Mouse (Mus musculus) CH12.LX (cell line): ENCODE data around the gene Lmbrd2. TPM values are rescaled to one million over a fixed set of nuclear protein-coding genes. Genes with fewer than 3 reads are reported as not detected.

Source experiments
- DNase-seq: peaks from one replicate; pipeline ENCODE4 v3.0.0-alpha.2; 2013; ENCODE audit errors: extremely low read depth
- H3K27ac ChIP-seq: 2 replicates; pipeline ENCODE4 v1.5.1; 2012; ENCODE audit warnings: low read depth, mild to moderate bottlenecking, control low read depth, moderate library complexity; ENCODE audit not compliant: insufficient read depth
- H3K27me3 ChIP-seq: replicated peaks from 2 replicates; pipeline ENCODE3; 2012; ENCODE audit warnings: inconsistent platforms
- H3K36me3 ChIP-seq, 2 experiments: replicated peaks in 1 of 2; 2 replicates each; pipeline versions ENCODE3 to v1.6.1; 2012; ENCODE audit warnings: inconsistent platforms in 1 of 2, low read length in 1 of 2, mild to moderate bottlenecking in 1 of 2, mixed read lengths in 1 of 2, moderate library complexity in 1 of 2; ENCODE audit not compliant: control insufficient read depth in 1 of 2, insufficient read depth in 1 of 2
- H3K4me1 ChIP-seq, 2 experiments: 2 replicates each; pipeline ENCODE4 v1.6.1; 2012; ENCODE audit warnings: inconsistent platforms in 1 of 2, moderate library complexity in 1 of 2; ENCODE audit not compliant: insufficient read depth in 2 of 2, control insufficient read depth in 1 of 2
- H3K4me2 ChIP-seq: 2 replicates; pipeline ENCODE4 v1.6.1; 2012; ENCODE audit warnings: low read depth, mild to moderate bottlenecking, control low read depth; ENCODE audit not compliant: poor library complexity, insufficient read depth, severe bottlenecking
- H3K4me3 ChIP-seq, 3 experiments: fragments of 150-350 bp in 1 of 3; sonication (generic) in 1 of 3; replicated peaks in 1 of 3; 2 replicates each; pipeline versions ENCODE3 to v1.5.1; 2011 to 2012; ENCODE audit warnings: low read depth in 2 of 3, low read length in 2 of 3, mild to moderate bottlenecking in 2 of 3, moderate library complexity in 2 of 3, control low read depth in 1 of 3, improper control_type of control experiment in 1 of 3, inconsistent platforms in 1 of 3, mixed read lengths in 1 of 3; ENCODE audit not compliant: poor library complexity in 1 of 3
- H3K79me2 ChIP-seq: replicated peaks from 2 replicates; pipeline ENCODE4 v1.6.1; 2012; ENCODE audit warnings: mild to moderate bottlenecking, moderate library complexity; ENCODE audit not compliant: control insufficient read depth, poor library complexity, insufficient read depth, severe bottlenecking; ENCODE audit errors: extremely low read depth
- H3K9ac ChIP-seq: 2 replicates; pipeline ENCODE4 v1.6.1; 2012; ENCODE audit warnings: low read depth, mild to moderate bottlenecking, control low read depth, moderate library complexity; ENCODE audit not compliant: insufficient read depth
- H3K9me3 ChIP-seq: replicated peaks from 2 replicates; pipeline ENCODE3; 2012; ENCODE audit warnings: low read length, inconsistent platforms, mixed read lengths
- CHD1 ChIP-seq: IDR thresholded peaks from 2 replicates; pipeline ENCODE4 v1.6.1; 2012; ENCODE audit warnings: low read depth, low read length, improper control_type of control experiment, inconsistent platforms
- CHD2 ChIP-seq: IDR thresholded peaks from 2 replicates; pipeline ENCODE4 v1.6.1; 2011; ENCODE audit warnings: low read length, improper control_type of control experiment
- CTCF ChIP-seq, 2 experiments: IDR thresholded peaks in 1 of 2; conservative IDR thresholded peaks in 1 of 2; 2 replicates each; pipeline ENCODE4 v1.5.1; 2011 to 2012; ENCODE audit warnings: low read depth in 2 of 2, low read length in 2 of 2, improper control_type of control experiment in 1 of 2, inconsistent platforms in 1 of 2, mild to moderate bottlenecking in 1 of 2, moderate library complexity in 1 of 2
- E2F4 ChIP-seq: IDR thresholded peaks from 2 replicates; pipeline ENCODE4 v1.6.1; 2011; ENCODE audit warnings: low read depth, low read length, improper control_type of control experiment; ENCODE audit not compliant: insufficient replicate concordance
- ELF1 ChIP-seq: IDR thresholded peaks from 2 replicates; pipeline ENCODE4 v1.6.1; 2014; ENCODE audit warnings: low read depth, mild to moderate bottlenecking, inconsistent platforms, low read length, improper control_type of control experiment
- ETS1 ChIP-seq: conservative IDR thresholded peaks from 2 replicates; pipeline ENCODE4 v1.6.1; 2012; ENCODE audit warnings: low read depth, mild to moderate bottlenecking, inconsistent platforms, low read length, improper control_type of control experiment, moderate library complexity
- GABPA ChIP-seq: IDR thresholded peaks from 2 replicates; pipeline ENCODE4 v1.6.1; 2012; ENCODE audit warnings: low read depth, low read length, improper control_type of control experiment, inconsistent platforms; ENCODE audit not compliant: insufficient replicate concordance
- HCFC1 ChIP-seq: IDR thresholded peaks from 2 replicates; pipeline ENCODE4 v1.6.1; 2012; ENCODE audit warnings: low read depth, mild to moderate bottlenecking, inconsistent platforms, low read length, improper control_type of control experiment
- JUND ChIP-seq: conservative IDR thresholded peaks from 2 replicates; pipeline ENCODE4 v1.6.1; 2011; ENCODE audit warnings: low read depth, low read length, improper control_type of control experiment
- MAX ChIP-seq: IDR thresholded peaks from 2 replicates; pipeline ENCODE4 v1.6.1; 2011; ENCODE audit warnings: low read length, improper control_type of control experiment
- MEF2A ChIP-seq: IDR thresholded peaks from 2 replicates; pipeline ENCODE4 v1.6.1; 2014; ENCODE audit warnings: low read depth, mild to moderate bottlenecking, inconsistent platforms, low read length, improper control_type of control experiment, borderline replicate concordance
- MXI1 ChIP-seq: IDR thresholded peaks from 2 replicates; pipeline ENCODE4 v1.6.1; 2011; ENCODE audit warnings: mild to moderate bottlenecking, low read depth, low read length, improper control_type of control experiment
- NELFE ChIP-seq: IDR thresholded peaks from 2 replicates; pipeline ENCODE4 v1.6.1; 2011; ENCODE audit warnings: low read depth, low read length, improper control_type of control experiment
- NRF1 ChIP-seq: IDR thresholded peaks from 2 replicates; pipeline ENCODE4 v1.6.1; 2014; ENCODE audit warnings: low read depth, mild to moderate bottlenecking, inconsistent platforms, low read length, improper control_type of control experiment, moderate library complexity
- PAX5 ChIP-seq: IDR thresholded peaks from 2 replicates; pipeline ENCODE4 v1.6.1; 2012; ENCODE audit warnings: low read length, inconsistent platforms, mixed read lengths
- POLR2A ChIP-seq: IDR thresholded peaks from 2 replicates; pipeline ENCODE4 v1.6.1; 2011; ENCODE audit warnings: low read depth, mild to moderate bottlenecking, improper control_type of control experiment, low read length
- RAD21 ChIP-seq: IDR thresholded peaks from 2 replicates; pipeline ENCODE4 v1.6.1; 2011; ENCODE audit warnings: low read depth, mild to moderate bottlenecking, low read length, improper control_type of control experiment, moderate library complexity
- RCOR1 ChIP-seq: conservative IDR thresholded peaks from 2 replicates; pipeline ENCODE4 v1.6.1; 2012; ENCODE audit warnings: low read depth, mild to moderate bottlenecking, inconsistent platforms, low read length, improper control_type of control experiment
- SMC3 ChIP-seq: IDR thresholded peaks from 2 replicates; pipeline ENCODE4 v1.6.1; 2011; ENCODE audit warnings: low read depth, low read length, improper control_type of control experiment
- UBTF ChIP-seq: IDR thresholded peaks from 2 replicates; pipeline ENCODE4 v1.6.1; 2012; ENCODE audit warnings: low read depth, mild to moderate bottlenecking, inconsistent platforms, low read length, improper control_type of control experiment, moderate library complexity
- USF1 ChIP-seq: IDR thresholded peaks from 2 replicates; pipeline ENCODE4 v1.6.1; 2014; ENCODE audit warnings: low read depth, mild to moderate bottlenecking, inconsistent platforms, low read length, improper control_type of control experiment
- USF2 ChIP-seq: conservative IDR thresholded peaks from 2 replicates; pipeline ENCODE4 v1.6.1; 2011; ENCODE audit warnings: low read depth, low read length, improper control_type of control experiment
- ZKSCAN1 ChIP-seq: IDR thresholded peaks from 2 replicates; pipeline ENCODE4 v1.6.1; 2012; ENCODE audit warnings: low read depth, inconsistent platforms, low read length, improper control_type of control experiment, borderline replicate concordance
- ZNF384 ChIP-seq: IDR thresholded peaks from 2 replicates; pipeline ENCODE4 v1.6.1; 2012; ENCODE audit warnings: low read depth, low read length, improper control_type of control experiment, inconsistent platforms
- dilution Hi-C: fragments of 300-500 bp; cut with MboI; formaldehyde crosslinking; loops from 2 replicates; pipeline ENCODE4 v1.14.3; 2020; ENCODE audit warnings: low sequenced_read_pairs; ENCODE audit not compliant: extremely low pct_unique_long_range_greater_than_20kb, extremely low pct_ligation_motif_present
- in situ Hi-C: fragments of 300-500 bp; cut with MboI; formaldehyde crosslinking; loops from 3 replicates; pipeline ENCODE4 v1.14.3; 2019; ENCODE audit warnings: low sequenced_read_pairs, low pct_ligation_motif_present, low pct_unique_long_range_greater_than_20kb, mixed read lengths
- polyA plus RNA-seq: library from polyadenylated mRNA; unstranded; fragments of >175 nt; gene quantifications from 2 replicates; pipeline ENCODE4 v1.2.1, GENCODE M21; 2012; ENCODE audit warnings: low read depth; ENCODE audit not compliant: insufficient read length
- total RNA-seq, 2 experiments: library from RNA; depleted of rRNA; stranded (reverse); fragments of 300-350 nt in 1 of 2; fragments of >200 nt in 1 of 2; gene quantifications; 2 replicates each; pipeline ENCODE4 v1.2.3; 2012 to 2014

Gene Lmbrd2
- total and polyA plus RNA-seq, 3 experiments = 7.9 to 9.7 (median 9.1) TPM

GRCm38 (mm10) chr15:9111648-9112047, 28.7 kb upstream of the Lmbrd2 start:
- DNase-seq = no peak
- no peak overlapping the region for H3K4me3 ChIP-seq
- TF ChIP-seq USF2 = no peak
- no peak for TF ChIP-seq NELFE
- TF ChIP-seq HCFC1 = no peak
- TF ChIP-seq CTCF (conservative IDR thresholded peaks at IDR 0.05 in 1 of 2, IDR thresholded peaks at IDR 0.05 in 1 of 2; ENCODE audit: low read depth in 2 of 2, low read length in 2 of 2) = no peak
- TF ChIP-seq POLR2A = no peak
- TF ChIP-seq UBTF = no peak
- TF ChIP-seq SMC3 = no peak
- no peak for TF ChIP-seq ELF1
- no peak for TF ChIP-seq ETS1
- no peak for TF ChIP-seq ZKSCAN1
- no peak for TF ChIP-seq USF1
- no peak for TF ChIP-seq MAX
- no peak for TF ChIP-seq CHD2
- TF ChIP-seq RAD21 = no peak
- TF ChIP-seq E2F4 = no peak
- TF ChIP-seq CHD1 = no peak
- TF ChIP-seq ZNF384 = no peak
- H3K36me3 ChIP-seq = peaks cover 31 to 74% of the 10 kb centered on the region in 2 experiments
- no peaks in the 10 kb centered on the region for H3K9me3 ChIP-seq
- no peak overlapping the region for H3K9ac ChIP-seq
- no peaks in the 10 kb centered on the region for H3K4me1 ChIP-seq
- H3K4me2 ChIP-seq = no peak overlapping the region
- no peak overlapping the region for H3K27ac ChIP-seq
- dilution Hi-C loops (no loop called here), in situ Hi-C loops (no loop called here)
- no peaks in the 10 kb centered on the region for H3K27me3 ChIP-seq
- H3K79me2 ChIP-seq = no peaks in the 10 kb centered on the region

- H3K4me3 ChIP-seq = no peak overlapping the region
- peaks cover 38 to 77% of the 10 kb centered on the region in 2 experiments for H3K36me3 ChIP-seq
- no peaks in the 10 kb centered on the region for H3K27me3 ChIP-seq
- no peak overlapping the region for H3K27ac ChIP-seq
- dilution Hi-C loops = no loop called here
- H3K4me1 ChIP-seq = no peaks in the 10 kb centered on the region
- H3K9ac ChIP-seq = no peak overlapping the region
- no peaks in the 10 kb centered on the region for H3K9me3 ChIP-seq
- no peak for TF ChIP-seq ETS1
- no peak for TF ChIP-seq MXI1
- no peak for TF ChIP-seq JUND
- no peak for TF ChIP-seq RCOR1
- TF ChIP-seq GABPA = no peak
- no peak for TF ChIP-seq ZNF384
- no peak for TF ChIP-seq NRF1
- no peak for TF ChIP-seq PAX5
- TF ChIP-seq SMC3 = no peak
- TF ChIP-seq MEF2A = no peak
- no peak for TF ChIP-seq RAD21
- in situ Hi-C loops = no loop called here
- no peak overlapping the region for H3K4me2 ChIP-seq
- H3K79me2 ChIP-seq = no peaks in the 10 kb centered on the region
- DNase-seq = no peak
Observed at GRCm38 (mm10) chr15:9113556-9113955, 26.8 kb upstream of the Lmbrd2 start.
